Mouse (Mus musculus): ENCODE measurements at regions not wholly inside any gene's neighbourhood (a gene's known extent, or its start where the extent isn't known, plus 50 kb on each side); places are given as distances from the start of the nearest gene placed in this dataset.

GRCm38 (mm10) chr8:12073311-12073999, 205.2 kb upstream of the A230072I06Rik start:
- DNase-seq (ENCODE audit: low spot score in 2 of 2), result no peak

- DNase-seq (ENCODE audit: low spot score in 2 of 2), result no peak
Measured at GRCm38 (mm10) chr8:12075943-12076342, 202.7 kb upstream of the A230072I06Rik start.

DNA sequence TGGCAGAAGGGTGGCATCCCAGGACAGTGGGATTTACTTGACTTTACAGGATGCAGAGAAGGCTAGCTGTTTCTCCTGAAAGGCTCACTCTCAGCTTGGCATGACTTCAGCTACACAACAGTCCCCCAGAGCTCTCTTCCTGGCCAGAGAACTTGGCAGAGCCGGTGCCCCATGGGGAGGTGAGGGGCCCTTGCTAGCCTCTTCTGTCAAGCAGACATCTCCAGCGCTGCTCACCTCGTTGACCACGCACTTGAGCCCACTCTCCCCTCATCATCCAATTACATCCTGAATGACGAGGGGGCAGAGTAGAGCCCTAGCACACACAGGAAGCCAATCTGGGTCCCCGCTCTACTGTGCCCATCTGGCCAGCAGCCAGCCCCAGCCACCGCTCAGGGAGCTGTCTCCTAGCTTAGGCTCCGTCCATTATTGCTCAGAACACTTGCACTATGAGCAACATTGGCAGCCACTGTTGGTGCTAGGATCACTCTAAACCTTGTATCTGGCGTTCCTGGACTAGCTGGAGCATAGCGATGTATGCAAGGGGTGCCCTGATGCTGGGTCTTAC, 201.7 kb upstream of the A230072I06Rik start:
- no peak for DNase-seq (ENCODE audit: low spot score in 2 of 2)

- no peak for DNase-seq (ENCODE audit: low spot score in 2 of 2)
Measured at GRCm38 (mm10) chr8:12077896-12078295, 200.7 kb upstream of the A230072I06Rik start.

- DNase-seq (ENCODE audit: low spot score in 2 of 2), result no peak
Measured at GRCm38 (mm10) chr8:12078679-12079566, 199.7 kb upstream of the A230072I06Rik start.

DNA sequence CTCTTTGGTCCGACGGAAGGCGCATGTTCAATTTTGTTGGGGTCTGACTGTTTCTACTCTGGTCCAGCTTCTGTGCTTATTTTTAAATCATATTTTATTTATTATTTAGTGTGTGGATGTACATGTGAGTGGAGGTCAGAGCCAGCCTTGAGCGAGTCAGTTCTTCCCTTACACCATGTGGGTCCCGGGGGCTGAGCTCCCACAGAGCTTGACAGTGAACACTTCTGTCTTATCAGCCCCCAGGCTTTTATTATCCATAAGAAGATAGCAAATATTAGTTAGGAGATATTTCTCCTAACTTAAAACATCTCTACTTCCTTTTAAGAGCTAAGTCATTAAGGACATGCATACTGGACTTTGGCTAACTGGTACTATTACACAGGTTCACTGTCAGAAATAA, 197.1 kb upstream of the A230072I06Rik start:
- no peak for DNase-seq (ENCODE audit: low spot score in 2 of 2)

- DNase-seq (ENCODE audit: low spot score in 2 of 2), result no peak
Measured at GRCm38 (mm10) chr8:12087192-12087800, 191.3 kb upstream of the A230072I06Rik start.

DNA sequence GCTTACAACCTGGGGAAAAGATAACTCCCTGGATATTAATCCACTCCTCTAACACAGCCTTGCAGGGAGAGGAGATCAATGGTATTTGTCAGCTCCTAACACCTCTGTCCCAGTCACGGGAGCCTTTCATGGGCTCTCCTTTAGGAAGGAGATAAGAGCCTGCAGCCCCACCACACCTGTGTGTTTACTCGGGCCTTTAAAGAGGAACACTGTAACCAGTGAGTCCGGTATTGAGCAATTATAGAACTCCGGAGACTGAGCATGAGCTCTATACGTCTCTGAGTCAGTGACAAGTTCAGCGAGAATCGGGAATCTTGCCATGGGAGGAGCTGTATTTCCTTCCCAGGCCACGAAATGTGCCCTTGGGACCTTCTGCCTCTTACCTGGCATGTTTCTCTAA, 178.5 kb upstream of the A230072I06Rik start:
- DNase-seq (ENCODE audit: low spot score in 2 of 2), result no peak

GRCm38 (mm10) chr8:12103296-12103695, 175.3 kb upstream of the A230072I06Rik start:
- no peak for DNase-seq (ENCODE audit: low spot score in 2 of 2)

DNA sequence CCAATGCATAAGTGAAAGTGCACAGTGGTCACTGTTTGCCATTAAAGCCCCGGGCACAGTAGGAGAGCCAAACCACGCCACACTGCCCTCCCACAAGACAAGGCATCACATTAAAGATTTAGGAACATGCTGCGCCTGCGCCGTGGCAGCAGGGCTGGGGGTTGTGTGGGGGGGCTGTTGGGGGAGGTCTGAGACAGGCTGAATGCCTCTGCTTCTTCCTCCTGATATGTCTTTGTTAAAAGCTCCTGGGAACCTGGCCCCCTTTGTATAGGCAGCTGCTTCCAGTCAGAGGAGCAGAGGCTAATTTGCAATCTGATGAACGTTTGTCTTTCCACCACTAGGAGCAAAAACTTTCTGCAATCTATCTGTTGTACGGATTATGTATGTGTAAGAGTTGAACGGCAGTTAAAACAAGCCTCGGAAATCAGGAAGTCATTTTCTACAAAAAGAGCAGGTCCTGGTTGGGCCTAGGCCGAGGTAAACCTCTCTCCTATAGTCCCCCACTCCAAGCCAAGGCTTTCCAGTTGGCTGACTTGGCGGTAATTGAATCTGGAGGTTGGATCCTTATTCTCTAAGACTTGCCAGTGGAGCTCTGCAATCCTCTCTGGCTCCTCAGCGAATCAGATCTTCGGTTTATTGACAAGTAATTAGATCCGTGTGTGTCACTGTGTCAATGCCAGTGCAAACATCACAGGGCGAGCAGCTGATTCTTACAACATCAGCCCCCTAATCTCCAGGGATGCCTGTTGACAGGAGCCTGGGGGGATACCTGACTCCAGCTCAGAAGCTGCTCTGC, 173.3 kb upstream of the A230072I06Rik start:
- DNase-seq (ENCODE audit: low spot score in 2 of 2), result peak; percentile 16 to 45

GRCm38 (mm10) chr8:12108578-12108977, 170.0 kb upstream of the A230072I06Rik start:
- no peak for DNase-seq (ENCODE audit: low spot score in 2 of 2)

- DNase-seq (ENCODE audit: low spot score in 2 of 2), result no peak
Measured at GRCm38 (mm10) chr8:12111626-12112025, 167.0 kb upstream of the A230072I06Rik start.

GRCm38 (mm10) chr8:12113023-12113422, 165.6 kb upstream of the A230072I06Rik start:
- no peak for DNase-seq (ENCODE audit: low spot score in 2 of 2)

GRCm38 (mm10) chr8:12126374-12127001, 152.1 kb upstream of the A230072I06Rik start:
- no peak for DNase-seq (ENCODE audit: low spot score in 2 of 2)

- DNase-seq (ENCODE audit: low spot score in 2 of 2), result no peak
Measured at GRCm38 (mm10) chr8:12127106-12127800, 151.4 kb upstream of the A230072I06Rik start.

DNA sequence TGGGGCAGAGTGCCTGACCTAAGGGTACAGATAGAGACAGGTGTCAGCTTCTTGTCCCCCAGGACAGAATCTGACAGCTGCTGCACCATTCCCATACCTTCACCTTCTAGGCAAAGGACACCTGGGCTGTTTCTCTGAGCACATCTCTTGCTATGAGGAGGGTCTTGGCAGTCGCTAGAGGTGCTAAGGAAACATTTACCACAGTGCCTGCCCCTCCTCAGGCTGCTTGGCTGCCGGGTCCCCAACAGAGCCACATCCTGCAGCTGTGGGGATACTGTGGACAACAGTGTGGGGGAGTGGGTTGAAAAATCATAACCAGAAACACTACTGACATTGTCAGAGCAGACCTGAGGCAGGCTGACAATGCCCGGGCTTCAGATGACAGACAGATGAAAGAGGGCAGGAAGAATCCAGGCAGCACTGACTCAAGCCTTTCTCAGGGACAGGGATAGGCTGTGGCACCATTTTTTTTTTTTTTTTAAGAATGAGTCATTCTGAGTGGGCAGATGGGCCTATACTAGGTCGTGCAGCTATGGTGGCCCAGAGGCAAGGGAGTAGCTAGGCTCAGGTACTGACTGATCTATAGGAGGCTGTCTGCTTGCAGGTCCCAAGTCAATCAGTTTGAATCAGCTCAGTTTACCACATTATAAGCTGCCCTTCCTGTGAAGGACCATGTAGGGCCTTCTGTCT, 150.7 kb upstream of the A230072I06Rik start:
- no peak for DNase-seq (ENCODE audit: low spot score in 2 of 2)

GRCm38 (mm10) chr8:12130591-12130990, 148.0 kb upstream of the A230072I06Rik start:
- no peak for DNase-seq (ENCODE audit: low spot score in 2 of 2)

GRCm38 (mm10) chr8:12134200-12134599, 144.4 kb upstream of the A230072I06Rik start:
- DNase-seq (ENCODE audit: low spot score in 2 of 2), result no peak

All from gastrocnemius, adult 8-10 months (tissue).